Mouse (Mus musculus): Measurements from ENCODE around the gene Pkp1.

DNA sequence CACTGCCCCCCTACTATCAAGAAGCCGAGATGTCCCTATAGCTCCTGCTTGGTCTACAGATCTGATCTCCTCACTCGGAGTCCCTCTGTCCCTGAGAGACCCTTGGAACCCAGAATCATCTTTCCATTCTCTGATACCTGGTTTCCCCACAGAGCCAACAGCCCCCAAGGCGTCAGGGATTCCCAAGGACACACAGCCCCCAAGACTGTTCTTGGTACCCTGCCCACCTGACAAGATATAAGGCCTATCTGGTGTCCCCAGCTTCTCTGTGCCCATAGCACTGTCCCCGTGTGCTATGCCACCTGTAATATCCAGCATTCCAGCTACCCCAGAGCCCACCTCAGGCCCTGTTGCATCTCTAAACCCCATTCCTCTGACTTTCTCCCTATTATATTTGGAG is 48.7 kb upstream of the Pkp1 start:
- TF ChIP-seq POLR2A (IDR thresholded peaks at IDR 0.05; ENCODE audit: insufficient read depth, low read length) (no peak), CTCF (IDR thresholded peaks at IDR 0.05; ENCODE audit: low read depth, low read length) (no peak), EP300 (IDR thresholded peaks at IDR 0.05; ENCODE audit: insufficient read depth, low read depth, low read length) (no peak)

Data from ES-Bruce4 (cell line).